Mouse (Mus musculus): ENCODE measurements around the gene Tnfaip1. TPM values are rescaled to one million over a fixed set of nuclear protein-coding genes. Genes with fewer than 3 reads are reported as not detected.

Gene Tnfaip1
- polyA plus RNA-seq, 1 experiment from 2014 or later = 83.1 TPM

GRCm38 (mm10) chr11:78567614-78568013 is 31.5 kb upstream of the Tnfaip1 start:
- no peaks in the 10 kb centered on the region for H3K27me3 ChIP-seq (ENCODE audit: control insufficient read depth, insufficient read depth, low read length)
- ATAC-seq (ENCODE audit: low FRiP score) = no peak
- WGBS = 94% methylated on average over 6 of the region's 6 CpGs

GRCm38 (mm10) chr11:78566775-78567174 is 30.6 kb upstream of the Tnfaip1 start:
- H3K4me3 ChIP-seq (ENCODE audit: low read depth, low read length) = no peak overlapping the region
- DNase-seq (ENCODE audit: low spot score, missing footprints) = no peak
- ATAC-seq (ENCODE audit: low FRiP score) = no peak
- H3K4me1 ChIP-seq (ENCODE audit: control insufficient read depth, insufficient read depth, low read length) = no peaks in the 10 kb centered on the region
- H3K9me3 ChIP-seq (ENCODE audit: control insufficient read depth, low read length) = no peaks in the 10 kb centered on the region
- no peak overlapping the region for H3K4me2 ChIP-seq
- no peaks in the 10 kb centered on the region; the same call in none of the 2 replicates for H3K36me3 ChIP-seq (ENCODE audit: control insufficient read depth, insufficient read depth, low read length)
- H3K27ac ChIP-seq (ENCODE audit: low read depth, low read length) = no peak overlapping the region
- 75% methylated on average over 6 of the region's 6 CpGs for WGBS
- H3K27me3 ChIP-seq (ENCODE audit: control insufficient read depth, insufficient read depth, low read length) = no peaks in the 10 kb centered on the region
- no peak overlapping the region for H3K9ac ChIP-seq (ENCODE audit: low read length)

More at GRCm38 (mm10) chr11:78567614-78568013, 31.5 kb upstream of the Tnfaip1 start:
- H3K27ac ChIP-seq (ENCODE audit: low read depth, low read length) = no peak overlapping the region
- no peak overlapping the region for H3K4me3 ChIP-seq (ENCODE audit: low read depth, low read length)
- no peaks in the 10 kb centered on the region for H3K4me1 ChIP-seq (ENCODE audit: control insufficient read depth, insufficient read depth, low read length)
- no peak for DNase-seq (ENCODE audit: low spot score, missing footprints)
- no peaks in the 10 kb centered on the region for H3K9me3 ChIP-seq (ENCODE audit: control insufficient read depth, low read length)
- peaks cover 2% of the 10 kb centered on the region for H3K36me3 ChIP-seq (ENCODE audit: control insufficient read depth, insufficient read depth, low read length)
- no peak overlapping the region for H3K9ac ChIP-seq (ENCODE audit: low read length)
- no peak overlapping the region for H3K4me2 ChIP-seq

DNA sequence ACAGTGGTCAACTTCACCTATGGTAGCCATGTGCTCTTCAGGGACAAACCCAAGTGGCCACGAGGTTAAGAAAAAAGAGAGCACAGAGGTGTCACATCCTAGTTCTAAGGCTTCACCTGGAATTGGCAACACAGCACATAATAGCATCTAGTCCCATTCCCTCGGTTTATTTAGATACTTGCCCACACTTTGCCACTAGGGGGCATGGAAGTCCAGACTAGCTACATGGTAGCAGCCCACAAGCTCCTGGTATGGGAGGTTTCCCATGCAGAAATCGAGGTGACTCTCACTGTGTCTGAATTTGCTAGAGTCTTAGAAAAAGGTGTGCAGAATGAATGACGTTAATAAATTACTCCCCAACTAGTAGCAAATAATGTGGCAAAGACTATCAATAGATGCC is 24.3 kb upstream of the Tnfaip1 start:
- H3K4me1 ChIP-seq (ENCODE audit: control insufficient read depth, insufficient read depth, low read length) = no peaks in the 10 kb centered on the region
- no peak overlapping the region for H3K4me2 ChIP-seq
- H3K27ac ChIP-seq (ENCODE audit: low read depth, low read length) = no peak overlapping the region
- H3K9ac ChIP-seq (ENCODE audit: low read length) = no peak overlapping the region
- H3K9me3 ChIP-seq (ENCODE audit: control insufficient read depth, low read length) = no peaks in the 10 kb centered on the region
- H3K36me3 ChIP-seq (ENCODE audit: control insufficient read depth, insufficient read depth, low read length) = no peaks in the 10 kb centered on the region
- 28% methylated on average over 4 of the region's 4 CpGs for WGBS
- ATAC-seq (ENCODE audit: low FRiP score) = no peak
- H3K4me3 ChIP-seq (ENCODE audit: low read depth, low read length) = no peak overlapping the region
- peak; percentile 92 for DNase-seq (ENCODE audit: low spot score, missing footprints)
- H3K27me3 ChIP-seq (ENCODE audit: control insufficient read depth, insufficient read depth, low read length) = no peaks in the 10 kb centered on the region

DNA sequence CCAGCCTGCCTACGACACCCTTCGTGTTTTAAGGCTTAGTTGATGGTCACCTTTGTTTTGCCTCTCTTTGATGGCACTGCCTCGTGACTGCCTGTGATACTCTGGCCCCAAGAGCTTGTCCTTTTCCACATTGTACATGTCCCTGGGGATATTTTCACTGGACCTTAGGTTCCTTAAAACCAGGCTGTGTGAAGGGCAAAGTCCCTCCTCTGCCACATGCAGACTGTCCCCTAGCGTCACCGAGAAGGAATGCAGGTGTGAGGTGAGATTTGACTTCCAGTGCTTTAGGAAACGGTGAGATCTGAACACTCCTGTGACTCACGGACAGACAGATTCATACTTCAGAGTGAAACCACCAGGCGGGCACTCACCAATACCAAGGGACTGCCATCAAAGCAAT is 21.1 kb upstream of the Tnfaip1 start:
- no peaks in the 10 kb centered on the region for H3K9me3 ChIP-seq (ENCODE audit: control insufficient read depth, low read length)
- H3K4me3 ChIP-seq (ENCODE audit: low read depth, low read length) = no peak overlapping the region
- H3K9ac ChIP-seq (ENCODE audit: low read length) = no peak overlapping the region
- no peaks in the 10 kb centered on the region for H3K27me3 ChIP-seq (ENCODE audit: control insufficient read depth, insufficient read depth, low read length)
- no peak overlapping the region for H3K4me2 ChIP-seq
- no peaks in the 10 kb centered on the region for H3K4me1 ChIP-seq (ENCODE audit: control insufficient read depth, insufficient read depth, low read length)
- WGBS = 63% methylated on average over 8 of the region's 8 CpGs
- no peaks in the 10 kb centered on the region for H3K36me3 ChIP-seq (ENCODE audit: control insufficient read depth, insufficient read depth, low read length)
- DNase-seq (ENCODE audit: low spot score, missing footprints) = no peak
- ATAC-seq (ENCODE audit: low FRiP score) = no peak
- H3K27ac ChIP-seq (ENCODE audit: low read depth, low read length) = no peak overlapping the region

GRCm38 (mm10) chr11:78556070-78556469 is 19.9 kb upstream of the Tnfaip1 start:
- no peak overlapping the region for H3K9ac ChIP-seq (ENCODE audit: low read length)
- DNase-seq (ENCODE audit: low spot score, missing footprints) (no peak), ATAC-seq (ENCODE audit: low FRiP score) (no peak)
- H3K27me3 ChIP-seq (ENCODE audit: control insufficient read depth, insufficient read depth, low read length) = no peaks in the 10 kb centered on the region
- H3K9me3 ChIP-seq (ENCODE audit: control insufficient read depth, low read length) = no peaks in the 10 kb centered on the region
- no peak overlapping the region for H3K4me3 ChIP-seq (ENCODE audit: low read depth, low read length)
- H3K4me2 ChIP-seq = no peak overlapping the region
- H3K36me3 ChIP-seq (ENCODE audit: control insufficient read depth, insufficient read depth, low read length) = no peaks in the 10 kb centered on the region
- WGBS = 85% methylated on average over 4 of the region's 4 CpGs
- no peak overlapping the region for H3K27ac ChIP-seq (ENCODE audit: low read depth, low read length)
- no peaks in the 10 kb centered on the region for H3K4me1 ChIP-seq (ENCODE audit: control insufficient read depth, insufficient read depth, low read length)

- Histone ChIP-seq H3K4me2 (no peak overlapping the region), H3K27me3 (ENCODE audit: control insufficient read depth, insufficient read depth, low read length) (no peaks in the 10 kb centered on the region), H3K36me3 (ENCODE audit: control insufficient read depth, insufficient read depth, low read length) (no peaks in the 10 kb centered on the region), H3K9me3 (ENCODE audit: control insufficient read depth, low read length) (no peaks in the 10 kb centered on the region), H3K9ac (ENCODE audit: low read length) (no peak overlapping the region), H3K4me3 (ENCODE audit: low read depth, low read length) (no peak overlapping the region), H3K4me1 (ENCODE audit: control insufficient read depth, insufficient read depth, low read length) (no peaks in the 10 kb centered on the region), H3K27ac (ENCODE audit: low read depth, low read length) (no peak overlapping the region)
- DNase-seq (ENCODE audit: low spot score, missing footprints) (no peak), ATAC-seq (ENCODE audit: low FRiP score) (no peak)
- WGBS = 84% methylated on average over 3 of the region's 3 CpGs
These were observed 19.5 kb upstream of the Tnfaip1 start for GRCm38 (mm10) chr11:78555623-78556022.

GRCm38 (mm10) chr11:78551059-78551398 is 14.9 kb upstream of the Tnfaip1 start:
- Histone ChIP-seq H3K4me1 (ENCODE audit: control insufficient read depth, insufficient read depth, low read length) (peaks cover 12% of the 10 kb centered on the region), H3K27me3 (ENCODE audit: control insufficient read depth, insufficient read depth, low read length) (no peaks in the 10 kb centered on the region), H3K27ac (ENCODE audit: low read depth, low read length) (0 out of 2 replicates have a peak overlapping the region, but pooled peaks have one; percentile 17), H3K4me2 (peak overlapping the region; percentile 62), H3K9me3 (ENCODE audit: control insufficient read depth, low read length) (no peaks in the 10 kb centered on the region), H3K4me3 (ENCODE audit: low read depth, low read length) (peak overlapping the region; percentile 69), H3K36me3 (ENCODE audit: control insufficient read depth, insufficient read depth, low read length) (no peaks in the 10 kb centered on the region), H3K9ac (ENCODE audit: low read length) (peak overlapping the region; percentile 60)
- DNase-seq (ENCODE audit: low spot score, missing footprints) (no peak), ATAC-seq (ENCODE audit: low FRiP score) (peak; percentile 47)
- WGBS = 35% methylated on average over 6 of the region's 6 CpGs

- Histone ChIP-seq H3K9ac (ENCODE audit: low read length) (peak within 1 kb of the TSS; percentile 75), H3K4me1 (ENCODE audit: control insufficient read depth, insufficient read depth, low read length) (peaks cover 12% of the 10 kb centered on the region), H3K36me3 (ENCODE audit: control insufficient read depth, insufficient read depth, low read length) (no peaks in the 10 kb centered on the region), H3K4me3 (ENCODE audit: low read depth, low read length) (peak within 1 kb of the TSS; percentile 69), H3K9me3 (ENCODE audit: control insufficient read depth, low read length) (no peaks in the 10 kb centered on the region), H3K27me3 (ENCODE audit: control insufficient read depth, insufficient read depth, low read length) (no peaks in the 10 kb centered on the region), H3K27ac (ENCODE audit: low read depth, low read length) (peak within 1 kb of the TSS; percentile 72), H3K4me2 (peak within 1 kb of the TSS; percentile 62)
- under 1% methylated on average over 60 of the region's 60 CpGs for WGBS
- peak; percentile 100 for ATAC-seq (ENCODE audit: low FRiP score)
- DNase-seq (ENCODE audit: low spot score, missing footprints) = peak; percentile 98
These were observed 14.3 kb upstream of the Tnfaip1 start, which contains the start of gene Tmem97 for GRCm38 (mm10) chr11:78550168-78551058. Tmem97 (minus strand) TSS chr11:78550777.

DNA sequence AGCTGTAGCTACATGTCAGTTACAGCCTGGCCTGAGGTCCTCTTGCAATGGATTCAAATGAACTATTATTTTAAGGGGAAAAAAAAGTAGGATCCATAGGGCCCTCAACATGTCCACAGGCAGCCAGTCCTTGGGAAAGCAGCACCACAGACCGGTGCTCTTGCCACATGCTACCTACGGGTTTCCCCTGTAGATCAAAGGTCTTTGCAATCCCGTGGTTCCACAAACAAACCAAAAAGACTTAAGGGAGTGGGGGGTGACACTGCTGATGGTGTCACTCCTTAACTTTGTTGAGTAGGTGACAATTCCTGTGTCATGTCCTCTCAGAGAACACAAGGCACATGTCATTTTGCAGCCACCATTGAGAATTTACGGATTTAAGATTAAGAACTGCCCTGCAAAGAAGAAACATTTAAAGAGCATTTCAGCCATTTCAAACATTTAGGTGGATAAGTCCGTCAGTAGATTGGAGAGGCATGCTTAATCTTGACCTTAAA is 13.4 kb upstream of the Tnfaip1 start:
- DNase-seq (ENCODE audit: low spot score, missing footprints) (no peak), ATAC-seq (ENCODE audit: low FRiP score) (no peak)
- Histone ChIP-seq H3K4me2 (peak overlapping the region; percentile 62), H3K4me1 (ENCODE audit: control insufficient read depth, insufficient read depth, low read length) (peaks cover 12% of the 10 kb centered on the region), H3K36me3 (ENCODE audit: control insufficient read depth, insufficient read depth, low read length) (no peaks in the 10 kb centered on the region), H3K27me3 (ENCODE audit: control insufficient read depth, insufficient read depth, low read length) (no peaks in the 10 kb centered on the region), H3K27ac (ENCODE audit: low read depth, low read length) (no peak overlapping the region), H3K9ac (ENCODE audit: low read length) (peak overlapping the region; percentile 75), H3K9me3 (ENCODE audit: control insufficient read depth, low read length) (no peaks in the 10 kb centered on the region), H3K4me3 (ENCODE audit: low read depth, low read length) (peak overlapping the region; percentile 69)
- 12% methylated on average over 5 of the region's 5 CpGs for WGBS

Data from midbrain, embryonic 11.5 days (tissue).